Mouse (Mus musculus): ENCODE data around the gene Mrpl18. TPM values are rescaled to one million over a fixed set of nuclear protein-coding genes. Genes with fewer than 3 reads are reported as not detected.

Mrpl18 gene
- polyA plus RNA-seq, 1 experiment = 34.1 TPM

DNA sequence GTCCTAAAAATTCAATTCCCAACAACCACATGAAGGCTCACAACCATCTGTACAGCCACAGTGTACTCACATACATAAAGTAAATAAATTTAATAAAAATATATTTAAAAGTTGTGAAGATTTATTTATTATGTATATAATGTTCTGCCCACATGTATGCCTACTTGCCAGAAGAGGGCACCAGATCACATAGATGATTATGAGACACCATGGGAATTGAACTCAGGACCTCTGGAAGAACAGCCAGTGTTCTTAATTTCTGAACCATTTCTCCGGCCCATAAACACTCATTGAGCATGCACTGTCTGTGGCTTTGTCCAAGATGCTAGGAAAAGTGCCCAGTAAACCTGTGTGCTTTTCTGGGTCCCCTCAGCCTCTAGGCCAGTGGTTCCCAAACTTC lies 34.9 kb downstream of the Mrpl18 start:
- WGBS = 80% methylated on average over 1 of the region's 1 CpGs
- H3K4me1 ChIP-seq (ENCODE audit: control insufficient read depth, insufficient read depth, low read length) = no peaks in the 10 kb centered on the region
- TF ChIP-seq CTCF (IDR thresholded peaks at IDR 0.05; ENCODE audit: control insufficient read depth, insufficient read depth, low read length) (no peak), POLR2A (IDR thresholded peaks at IDR 0.05; ENCODE audit: borderline replicate concordance, control insufficient read depth, low read depth, low read length) (no peak)
- no peak overlapping the region for H3K27ac ChIP-seq (ENCODE audit: control insufficient read depth, insufficient read depth, low read depth, low read length, poor library complexity)
- H3K4me3 ChIP-seq (replicated peaks; ENCODE audit: control insufficient read depth, low read depth, low read length) = no peak overlapping the region

DNA sequence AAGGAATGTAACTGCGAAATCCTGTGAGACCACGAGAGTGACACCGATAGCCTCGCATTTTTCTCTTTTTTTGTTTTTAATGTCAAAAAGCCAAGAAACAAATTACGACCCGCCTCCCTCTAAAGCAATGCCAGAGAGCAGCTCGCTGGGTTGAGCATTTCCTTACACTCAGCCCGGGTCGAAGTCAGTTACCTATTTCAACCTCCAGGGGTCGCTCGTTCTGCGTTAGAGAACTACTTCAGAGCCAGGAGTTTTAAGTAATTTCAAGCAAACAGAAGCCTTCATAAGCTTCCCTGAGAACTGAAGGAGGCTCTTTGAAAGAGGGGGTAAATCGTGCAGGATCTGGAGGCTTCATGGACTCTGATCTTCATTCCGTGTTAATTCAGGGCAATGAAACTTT lies 36.0 kb downstream of the Mrpl18 start:
- no peak overlapping the region for H3K4me3 ChIP-seq (replicated peaks; ENCODE audit: control insufficient read depth, low read depth, low read length)
- H3K27ac ChIP-seq (ENCODE audit: control insufficient read depth, insufficient read depth, low read depth, low read length, poor library complexity) = no peak overlapping the region
- TF ChIP-seq CTCF (IDR thresholded peaks at IDR 0.05; ENCODE audit: control insufficient read depth, insufficient read depth, low read length) = peak; percentile 61
- no peak for TF ChIP-seq POLR2A (IDR thresholded peaks at IDR 0.05; ENCODE audit: borderline replicate concordance, control insufficient read depth, low read depth, low read length)
- no peaks in the 10 kb centered on the region for H3K4me1 ChIP-seq (ENCODE audit: control insufficient read depth, insufficient read depth, low read length)
- 2% methylated on average over 14 of the region's 14 CpGs for WGBS

DNA sequence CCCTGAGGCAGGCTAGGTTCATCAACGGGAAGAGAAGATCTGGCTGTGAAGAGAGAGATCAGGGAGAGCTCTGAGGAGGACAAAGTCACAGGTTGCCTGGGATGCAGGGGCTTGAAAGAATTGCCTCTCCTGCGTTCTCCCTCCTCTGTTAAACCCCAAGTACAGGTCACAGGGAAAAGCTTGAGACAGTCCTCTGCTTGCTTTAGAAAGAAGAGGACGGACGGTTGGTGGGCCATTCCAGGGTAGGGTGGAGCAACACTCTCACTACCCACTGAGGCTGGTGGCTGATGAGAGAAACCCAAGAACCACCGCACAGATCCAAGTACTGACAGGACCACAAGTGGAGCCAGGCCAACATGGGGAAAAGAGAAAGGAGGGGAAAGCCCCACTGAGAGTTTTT lies 40.4 kb downstream of the Mrpl18 start, which contains the start of gene Mrgprh:
TSS of gene Mrgprh (plus strand) at position 301 of the 400 bp plus-strand sequence.
- Histone ChIP-seq H3K27ac (ENCODE audit: control insufficient read depth, insufficient read depth, low read depth, low read length, poor library complexity) (no peak within 1 kb of the TSS), H3K4me3 (replicated peaks; ENCODE audit: control insufficient read depth, low read depth, low read length) (no peak within 1 kb of the TSS), H3K4me1 (ENCODE audit: control insufficient read depth, insufficient read depth, low read length) (no peaks in the 10 kb centered on the region)
- WGBS = 53% methylated on average over 5 of the region's 5 CpGs
- TF ChIP-seq POLR2A (IDR thresholded peaks at IDR 0.05; ENCODE audit: borderline replicate concordance, control insufficient read depth, low read depth, low read length) = no peak
- TF ChIP-seq CTCF (IDR thresholded peaks at IDR 0.05; ENCODE audit: control insufficient read depth, insufficient read depth, low read length) = no peak

DNA sequence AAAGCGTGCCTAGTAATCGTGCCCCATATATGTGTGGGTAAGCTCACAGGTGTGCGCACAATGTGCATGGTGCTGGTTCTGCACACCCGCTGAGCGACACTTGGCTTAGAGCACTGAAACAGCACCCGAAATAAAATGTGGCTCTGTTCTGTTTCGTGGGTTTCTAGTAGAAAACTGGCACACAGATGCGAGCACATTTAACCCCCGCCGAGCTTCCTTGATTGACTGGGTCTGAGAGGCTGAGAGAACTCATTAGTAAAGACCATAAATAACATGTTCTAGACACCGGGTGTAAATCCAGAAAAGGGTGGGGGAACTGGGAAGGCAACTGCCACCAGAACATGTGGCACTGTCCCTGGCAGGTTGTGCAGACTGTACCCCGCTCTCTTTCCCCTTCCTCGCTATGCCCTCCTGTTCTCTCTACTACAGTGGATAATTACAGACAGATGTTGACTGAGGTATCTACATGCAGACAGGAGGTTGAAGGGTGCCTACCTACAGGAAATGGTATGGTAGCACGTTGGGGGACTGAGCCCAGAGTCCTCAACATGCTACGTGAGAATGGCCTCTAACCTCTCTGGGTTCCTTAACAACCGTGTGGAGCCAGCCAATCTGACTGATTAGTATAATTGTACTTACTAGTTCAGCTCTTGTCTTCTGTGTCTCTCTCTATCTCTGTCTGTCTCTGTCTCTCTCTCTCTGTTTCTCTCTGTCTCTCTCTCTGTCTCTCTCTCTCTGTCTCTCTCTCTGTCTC lies 43.7 kb downstream of the Mrpl18 start:
- no peak for TF ChIP-seq CTCF (IDR thresholded peaks at IDR 0.05; ENCODE audit: control insufficient read depth, insufficient read depth, low read length)
- no peak for TF ChIP-seq POLR2A (IDR thresholded peaks at IDR 0.05; ENCODE audit: borderline replicate concordance, control insufficient read depth, low read depth, low read length)
- WGBS = 14% methylated on average over 16 of the region's 16 CpGs
- no peak overlapping the region for H3K4me3 ChIP-seq (replicated peaks; ENCODE audit: control insufficient read depth, low read depth, low read length)
- H3K27ac ChIP-seq (ENCODE audit: control insufficient read depth, insufficient read depth, low read depth, low read length, poor library complexity) = no peak overlapping the region; the same call in 1 of the 2 replicates
- no peaks in the 10 kb centered on the region for H3K4me1 ChIP-seq (ENCODE audit: control insufficient read depth, insufficient read depth, low read length)

DNA sequence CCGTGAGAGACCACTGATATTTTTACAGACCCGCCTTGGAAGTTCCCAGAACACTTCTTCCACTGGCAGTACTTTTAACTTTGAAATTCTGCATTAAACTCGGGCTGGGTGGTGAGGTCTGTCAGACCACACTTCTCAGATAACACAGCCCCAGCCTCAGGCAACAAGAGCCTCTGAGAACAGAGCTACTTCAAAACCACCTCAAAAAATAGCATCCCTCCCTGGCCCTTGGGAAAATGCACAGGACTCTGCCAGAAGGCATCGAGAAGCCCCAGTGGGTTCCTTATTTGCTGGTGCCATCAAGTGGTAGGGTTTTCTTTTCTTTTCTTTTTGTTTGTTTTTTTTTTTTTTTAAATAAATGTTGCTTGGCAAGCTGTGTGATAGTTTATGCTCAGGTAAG lies 47.5 kb downstream of the Mrpl18 start:
- Histone ChIP-seq H3K27ac (ENCODE audit: control insufficient read depth, insufficient read depth, low read depth, low read length, poor library complexity) (no peak overlapping the region), H3K4me1 (ENCODE audit: control insufficient read depth, insufficient read depth, low read length) (no peaks in the 10 kb centered on the region), H3K4me3 (replicated peaks; ENCODE audit: control insufficient read depth, low read depth, low read length) (no peak overlapping the region)
- TF ChIP-seq CTCF (IDR thresholded peaks at IDR 0.05; ENCODE audit: control insufficient read depth, insufficient read depth, low read length) (no peak), POLR2A (IDR thresholded peaks at IDR 0.05; ENCODE audit: borderline replicate concordance, control insufficient read depth, low read depth, low read length) (no peak)
- 30% methylated on average over 4 of the region's 4 CpGs for WGBS

DNA sequence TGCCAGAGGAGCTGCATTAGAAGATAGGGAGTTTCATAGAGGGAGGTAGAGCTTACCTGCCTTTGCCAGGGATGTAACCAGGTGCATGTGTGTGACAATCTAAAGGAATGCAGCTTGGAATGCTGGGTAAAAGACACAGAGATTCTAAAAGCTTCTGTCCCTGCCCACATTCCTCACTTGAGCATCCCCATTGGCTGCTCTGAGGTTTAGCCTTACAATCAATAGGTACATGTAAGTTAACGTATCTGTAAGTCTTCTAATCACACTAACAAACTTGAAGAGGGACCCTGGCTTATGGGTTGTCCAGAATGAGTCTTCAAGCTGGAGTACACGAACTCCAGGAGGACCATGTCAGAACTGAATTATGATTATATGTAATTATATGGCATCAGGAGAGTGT lies 48.1 kb downstream of the Mrpl18 start, which contains the start of gene Mas1:
TSS of gene Mas1 (minus strand) at position 101 of the 400 bp plus-strand sequence.
- 56% methylated on average over 2 of the region's 2 CpGs for WGBS
- TF ChIP-seq POLR2A (IDR thresholded peaks at IDR 0.05; ENCODE audit: borderline replicate concordance, control insufficient read depth, low read depth, low read length) (no peak), CTCF (IDR thresholded peaks at IDR 0.05; ENCODE audit: control insufficient read depth, insufficient read depth, low read length) (no peak)
- Histone ChIP-seq H3K4me1 (ENCODE audit: control insufficient read depth, insufficient read depth, low read length) (no peaks in the 10 kb centered on the region), H3K4me3 (replicated peaks; ENCODE audit: control insufficient read depth, low read depth, low read length) (no peak within 1 kb of the TSS), H3K27ac (ENCODE audit: control insufficient read depth, insufficient read depth, low read depth, low read length, poor library complexity) (no peak within 1 kb of the TSS)

DNA sequence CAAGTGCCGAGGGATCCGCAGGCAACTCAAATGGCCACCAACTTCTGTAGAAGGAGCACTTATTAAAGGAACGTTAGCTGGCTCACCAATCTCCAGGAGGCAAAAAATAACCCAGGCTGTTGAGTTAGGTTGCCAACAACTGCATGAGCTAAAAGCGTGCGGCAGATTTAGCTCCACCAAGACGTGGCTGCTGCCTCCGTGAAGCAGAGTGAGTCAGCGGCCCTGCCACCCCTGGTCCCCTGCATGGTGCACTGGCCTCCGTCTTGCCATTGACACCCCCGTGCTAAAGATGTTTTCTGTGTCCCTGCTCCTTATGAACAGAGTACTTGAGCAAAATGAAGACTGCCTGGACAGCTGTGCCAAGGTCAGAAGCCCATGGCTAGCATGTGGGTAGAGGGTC lies 49.3 kb downstream of the Mrpl18 start:
- TF ChIP-seq POLR2A (IDR thresholded peaks at IDR 0.05; ENCODE audit: borderline replicate concordance, control insufficient read depth, low read depth, low read length) = no peak
- no peak for TF ChIP-seq CTCF (IDR thresholded peaks at IDR 0.05; ENCODE audit: control insufficient read depth, insufficient read depth, low read length)
- 79% methylated on average over 10 of the region's 10 CpGs for WGBS
- Histone ChIP-seq H3K27ac (ENCODE audit: control insufficient read depth, insufficient read depth, low read depth, low read length, poor library complexity) (no peak overlapping the region), H3K4me1 (ENCODE audit: control insufficient read depth, insufficient read depth, low read length) (no peaks in the 10 kb centered on the region), H3K4me3 (replicated peaks; ENCODE audit: control insufficient read depth, low read depth, low read length) (no peak overlapping the region)

DNA sequence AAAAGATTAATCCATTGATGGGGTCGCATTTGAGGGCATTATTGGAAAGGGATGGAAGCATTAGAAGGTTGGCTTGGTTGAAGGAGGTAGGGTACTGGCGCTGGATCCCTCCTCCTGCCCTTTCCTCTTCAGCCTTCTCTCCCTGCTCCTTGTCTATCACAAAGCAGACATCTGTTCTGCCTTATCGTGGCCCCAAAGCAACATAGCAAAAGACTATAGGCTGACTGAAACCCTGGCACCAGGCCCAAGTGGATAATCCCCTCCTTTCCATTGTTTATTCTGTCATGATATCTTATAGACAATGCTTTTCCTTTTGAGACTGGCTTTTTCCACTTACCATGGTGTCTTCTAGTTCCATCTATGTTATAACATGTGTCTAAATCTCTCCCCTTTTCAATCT lies 50.7 kb downstream of the Mrpl18 start:
- TF ChIP-seq CTCF (IDR thresholded peaks at IDR 0.05; ENCODE audit: control insufficient read depth, insufficient read depth, low read length) (no peak), POLR2A (IDR thresholded peaks at IDR 0.05; ENCODE audit: borderline replicate concordance, control insufficient read depth, low read depth, low read length) (no peak)
- H3K4me1 ChIP-seq (ENCODE audit: control insufficient read depth, insufficient read depth, low read length) = no peaks in the 10 kb centered on the region
- no peak overlapping the region for H3K27ac ChIP-seq (ENCODE audit: control insufficient read depth, insufficient read depth, low read depth, low read length, poor library complexity)
- 73% methylated on average over 3 of the region's 3 CpGs for WGBS
- no peak overlapping the region for H3K4me3 ChIP-seq (replicated peaks; ENCODE audit: control insufficient read depth, low read depth, low read length)

Data from bone marrow, adult 2 months (tissue).